Comparison of ENCODE assay signal across 9 mouse cellular contexts in genomic region chr13:32850668-32851404, GRCm38 (mm10). TPM values are rescaled to one million over a fixed set of nuclear protein-coding genes. Genes with fewer than 3 reads are reported as not detected.
A peak's percentile ranks its signal among the peaks of the same experiment; 100 is the strongest.
DNase-seq lines count a peak whose midpoint lies in the region; ATAC-seq and TF ChIP-seq lines count a peak whose summit lies in the region.
"Had no signal": no experiment of that assay in that cellular context is flagged by ENCODE, and none has a peak within 500 bp of the region (broad histone marks: within the 10 kb centered on the region; RNA-seq: fewer than 3 reads in every experiment).

Gene Serpinb1a, minus strand, starts transcription at chr13:32851185.

- H3K27ac ChIP-seq in cortical plate, adult 2 months (ENCODE audit: insufficient read depth, low read length), result no peak within 1 kb of the TSS
- no peak within 1 kb of the TSS for H3K27ac ChIP-seq in liver, embryonic 11.5 days (ENCODE audit: low read depth, low read length)
- H3K27ac ChIP-seq in hindbrain, embryonic 11.5 days (ENCODE audit: low read depth, low read length), result no peak within 1 kb of the TSS
- H3K27ac ChIP-seq in midbrain, embryonic 11.5 days (ENCODE audit: low read depth, low read length), result no peak within 1 kb of the TSS
- H3K27ac ChIP-seq: embryonic facial prominence, embryonic 12.5 days had no signal

- H3K27me3 ChIP-seq in liver, embryonic 11.5 days (replicated peaks; ENCODE audit: control insufficient read depth, insufficient read depth, low read length), result no peaks in the 10 kb centered on the region
- H3K27me3 ChIP-seq in hindbrain, embryonic 11.5 days (ENCODE audit: control insufficient read depth, insufficient read depth, low read length), result no peaks in the 10 kb centered on the region
- peaks cover 23% of the 10 kb centered on the region for H3K27me3 ChIP-seq in midbrain, embryonic 11.5 days (ENCODE audit: control insufficient read depth, insufficient read depth, low read length)
- H3K27me3 ChIP-seq: embryonic facial prominence, embryonic 12.5 days had no signal

- H3K36me3 ChIP-seq in liver, embryonic 11.5 days (ENCODE audit: control insufficient read depth, insufficient read depth, low read length), result no peaks in the 10 kb centered on the region
- H3K36me3 ChIP-seq in hindbrain, embryonic 11.5 days (ENCODE audit: control insufficient read depth, insufficient read depth, low read length), result no peaks in the 10 kb centered on the region
- H3K36me3 ChIP-seq in midbrain, embryonic 11.5 days (ENCODE audit: control insufficient read depth, insufficient read depth, low read length), result no peaks in the 10 kb centered on the region
- H3K36me3 ChIP-seq: embryonic facial prominence, embryonic 12.5 days had no signal

- no peak for TF ChIP-seq CTCF in cortical plate, adult 2 months (IDR thresholded peaks at IDR 0.05; ENCODE audit: extremely low read depth, insufficient read depth, low read length)

- no peak within 1 kb of the TSS for H3K9ac ChIP-seq in liver, embryonic 11.5 days (ENCODE audit: low read depth, low read length)
- H3K9ac ChIP-seq in hindbrain, embryonic 11.5 days (ENCODE audit: low read depth, low read length), result no peak within 1 kb of the TSS
- H3K9ac ChIP-seq in midbrain, embryonic 11.5 days (ENCODE audit: low read length), result no peak within 1 kb of the TSS
- H3K9ac ChIP-seq: embryonic facial prominence, embryonic 12.5 days had no signal

- TF ChIP-seq POLR2A in cortical plate, adult 2 months (IDR thresholded peaks at IDR 0.05; ENCODE audit: extremely low read depth, insufficient read depth, low read length), result no peak

- H3K4me3 ChIP-seq in cortical plate, adult 2 months (ENCODE audit: insufficient read depth, low read length), result no peak within 1 kb of the TSS
- H3K4me3 ChIP-seq in liver, embryonic 11.5 days (ENCODE audit: low read depth, low read length), result no peak within 1 kb of the TSS
- H3K4me3 ChIP-seq in hindbrain, embryonic 11.5 days (ENCODE audit: low read depth, low read length), result no peak within 1 kb of the TSS
- no peak within 1 kb of the TSS for H3K4me3 ChIP-seq in midbrain, embryonic 11.5 days (ENCODE audit: low read depth, low read length)
- H3K4me3 ChIP-seq: embryonic facial prominence, embryonic 12.5 days had no signal

- no peaks in the 10 kb centered on the region for H3K4me1 ChIP-seq in cortical plate, adult 2 months (ENCODE audit: control insufficient read depth, insufficient read depth, low read length)
- H3K4me1 ChIP-seq in liver, embryonic 11.5 days (replicated peaks; ENCODE audit: control insufficient read depth, insufficient read depth, low read length), result no peaks in the 10 kb centered on the region
- no peaks in the 10 kb centered on the region for H3K4me1 ChIP-seq in hindbrain, embryonic 11.5 days (replicated peaks; ENCODE audit: control insufficient read depth, insufficient read depth, low read length)
- no peaks in the 10 kb centered on the region; the same call in none of the 2 replicates for H3K4me1 ChIP-seq in midbrain, embryonic 11.5 days (ENCODE audit: control insufficient read depth, insufficient read depth, low read length)
- H3K4me1 ChIP-seq: embryonic facial prominence, embryonic 12.5 days had no signal

- ATAC-seq in liver, embryonic 11.5 days (replicated peaks; ENCODE audit: low FRiP score), result no peak
- no peak for ATAC-seq in hindbrain, embryonic 11.5 days (ENCODE audit: low FRiP score)
- ATAC-seq in midbrain, embryonic 11.5 days (ENCODE audit: low FRiP score), result no peak

- no peaks in the 10 kb centered on the region for H3K9me3 ChIP-seq in liver, embryonic 11.5 days (ENCODE audit: control insufficient read depth, low read length)
- no peaks in the 10 kb centered on the region for H3K9me3 ChIP-seq in hindbrain, embryonic 11.5 days (ENCODE audit: control insufficient read depth, low read length)
- H3K9me3 ChIP-seq in midbrain, embryonic 11.5 days (ENCODE audit: control insufficient read depth, low read length), result no peaks in the 10 kb centered on the region
- H3K9me3 ChIP-seq: embryonic facial prominence, embryonic 12.5 days had no signal

- WGBS in liver, embryonic 11.5 days, result 59% methylated on average over 10 of the region's 10 CpGs
- WGBS in hindbrain, embryonic 11.5 days, result 72% methylated on average over 10 of the region's 10 CpGs
- WGBS in midbrain, embryonic 11.5 days, result 67% methylated on average over 10 of the region's 10 CpGs

- DNase-seq in WW6 (ENCODE audit: low read depth, low spot score), result peak; percentile 31
- peak; percentile 70 to 74 for DNase-seq in heart, postnatal 36 days
- no peak for DNase-seq in liver, embryonic 11.5 days (ENCODE audit: low spot score)
- peak; percentile 78 for DNase-seq in ovary, postnatal 36 days (ENCODE audit: low spot score)
- DNase-seq in hindbrain, embryonic 11.5 days (ENCODE audit: low spot score), result no peak
- no peak for DNase-seq in left cerebral cortex, postnatal 4 days
- DNase-seq in midbrain, embryonic 11.5 days (ENCODE audit: low spot score, missing footprints), result no peak

- no peak within 1 kb of the TSS for H3K4me2 ChIP-seq in liver, embryonic 11.5 days
- no peak within 1 kb of the TSS for H3K4me2 ChIP-seq in hindbrain, embryonic 11.5 days (replicated peaks; ENCODE audit: low read depth, low read length)
- no peak within 1 kb of the TSS for H3K4me2 ChIP-seq in midbrain, embryonic 11.5 days
- H3K4me2 ChIP-seq: embryonic facial prominence, embryonic 12.5 days had no signal

- intact Hi-C loops in heart, postnatal 36 days (cut with DNase I), result no loop called here
- intact Hi-C loops in left cerebral cortex, postnatal 4 days (cut with DNase I), result no loop called here

RNA-seq across cellular contexts. Expression of gene Serpinb1a, which starts in this region (rescaled TPM):
- 11.0 and 15.1 TPM in 2 replicates for polyA plus RNA-seq in cortical plate, adult 2 months (2012; rRNA removed)
- total RNA-seq in heart, postnatal 36 days (2021), result 1 to 10 TPM; 6.5 to 7.4 TPM
- polyA plus RNA-seq in liver, embryonic 11.5 days (2014; fragmentation: Nextera tagmentation; extraction: Ambion mirVana), result 10.1 and 11.0 TPM in 2 replicates
- 0.27 TPM in 1 of 2 replicates, not detected in the other for polyA plus RNA-seq in hindbrain, embryonic 11.5 days (2014; fragmentation: Nextera tagmentation; extraction: Ambion mirVana)
- total RNA-seq in left cerebral cortex, postnatal 4 days (2021), result 1 to 10 TPM; 1.7 to 3.9 TPM
- 2.0 and 2.9 TPM in 2 replicates for polyA plus RNA-seq in midbrain, embryonic 11.5 days (2014; fragmentation: Nextera tagmentation; extraction: Ambion mirVana)

Comparison
In these comparisons a context has a peak if more than half of its experiments do, and no peak if none do; other contexts are left out.
1. DNase-seq: peak in WW6 (single experiment), heart, postnatal 36 days (2 of 2) and ovary, postnatal 36 days (single experiment); none in liver, embryonic 11.5 days (single experiment), hindbrain, embryonic 11.5 days (single experiment), left cerebral cortex, postnatal 4 days (single experiment) and midbrain, embryonic 11.5 days (single experiment).